Mouse (Mus musculus): ENCODE results near the gene Tmem150a.
A peak's percentile ranks its signal among the peaks of the same experiment; 100 is the strongest.

The Tmem150a gene

GRCm38 (mm10) chr6:72374820-72375563, 19.7 kb downstream of the Tmem150a start:
- no peak for DNase-seq

- no peak for DNase-seq
These were observed 23.4 kb downstream of the Tmem150a start for GRCm38 (mm10) chr6:72378510-72379234.

GRCm38 (mm10) chr6:72379377-72380130, 24.3 kb downstream of the Tmem150a start:
- no peak for DNase-seq

- peak; percentile 32 for DNase-seq
These were observed 25.0 kb downstream of the Tmem150a start, which contains the start of gene Vamp5 for GRCm38 (mm10) chr6:72380131-72380770. TSS of gene Vamp5 (minus strand) at chr6:72380468.

- DNase-seq, result no peak
These were observed 27.2 kb downstream of the Tmem150a start for GRCm38 (mm10) chr6:72382494-72382893.

- no peak for DNase-seq
These were observed 28.0 kb downstream of the Tmem150a start for GRCm38 (mm10) chr6:72383142-72383820.

GRCm38 (mm10) chr6:72383952-72384351, 28.7 kb downstream of the Tmem150a start:
- no peak for DNase-seq

- no peak for DNase-seq
These were observed 30.0 kb downstream of the Tmem150a start for GRCm38 (mm10) chr6:72385258-72385657.

GRCm38 (mm10) chr6:72386561-72386960, 31.3 kb downstream of the Tmem150a start:
- no peak for DNase-seq

- no peak for DNase-seq
These were observed 32.6 kb downstream of the Tmem150a start for GRCm38 (mm10) chr6:72387816-72388215.

GRCm38 (mm10) chr6:72388266-72388665, 33.0 kb downstream of the Tmem150a start:
- DNase-seq, result no peak

- DNase-seq, result no peak
These were observed 33.6 kb downstream of the Tmem150a start for GRCm38 (mm10) chr6:72388791-72389329.

- DNase-seq, result peak; percentile 23
These were observed 34.3 kb downstream of the Tmem150a start for GRCm38 (mm10) chr6:72389471-72389940.

- peak; percentile 71 for DNase-seq
These were observed 34.9 kb downstream of the Tmem150a start, which contains the start of gene Vamp8 for GRCm38 (mm10) chr6:72389941-72390771. TSS of gene Vamp8 (minus strand) at chr6:72390703.

GRCm38 (mm10) chr6:72390795-72391521, 35.7 kb downstream of the Tmem150a start:
- DNase-seq, result peak; percentile 40

GRCm38 (mm10) chr6:72392341-72392740, 37.1 kb downstream of the Tmem150a start:
- no peak for DNase-seq

GRCm38 (mm10) chr6:72396837-72397251, 41.6 kb downstream of the Tmem150a start:
- no peak for DNase-seq

GRCm38 (mm10) chr6:72399967-72400366, 44.7 kb downstream of the Tmem150a start:
- DNase-seq, result no peak

GRCm38 (mm10) chr6:72401875-72402274, 46.6 kb downstream of the Tmem150a start:
- peak; percentile 54 for DNase-seq

- no peak for DNase-seq
These were observed 50.1 kb downstream of the Tmem150a start for GRCm38 (mm10) chr6:72405356-72405755.
